Mouse (Mus musculus) heart, postnatal 0 days (tissue): Measurements from ENCODE around the gene Lmf1.

Experiments
- CTCF ChIP-seq: IDR thresholded peaks from 2 replicates; pipeline ENCODE4 v1.5.1; 2016; ENCODE audit warnings: antibody characterized with exemption, control low read depth, low read depth
- EP300 ChIP-seq: IDR thresholded peaks from 2 replicates; pipeline ENCODE4 v1.6.1; 2016; ENCODE audit warnings: antibody characterized with exemption, low read depth

GRCm38 (mm10) chr17:25613323-25613722 is 34.4 kb downstream of the Lmf1 start:
- no peak for TF ChIP-seq CTCF
- TF ChIP-seq EP300, result no peak
